Mouse (Mus musculus) ES-E14 (cell line): ENCODE data around the gene Mylk4. TPM values are rescaled to one million over a fixed set of nuclear protein-coding genes. Genes with fewer than 3 reads are reported as not detected.

Experiments used
- DNase-seq: peaks from one replicate; pipeline ENCODE4 v3.0.0-alpha.2; 2013; ENCODE audit warnings: low read depth, low spot score
- H3K27ac ChIP-seq: 2 replicates; pipeline ENCODE4 v1.5.1; 2012; ENCODE audit warnings: low read depth, mild to moderate bottlenecking, low read length, moderate library complexity, mixed read lengths; ENCODE audit not compliant: poor library complexity, insufficient read depth, severe bottlenecking
- H3K36me3 ChIP-seq: 2 replicates; pipeline ENCODE4 v1.6.1; 2012; ENCODE audit warnings: mild to moderate bottlenecking, low read length, moderate library complexity, mixed read lengths; ENCODE audit not compliant: control insufficient read depth, poor library complexity, insufficient read depth, severe bottlenecking
- H3K4me1 ChIP-seq, 2 experiments: fragments of 150-350 bp in 1 of 2; sonication (generic) in 1 of 2; 2 replicates each; pipeline ENCODE4 v1.6.1; 2012; ENCODE audit warnings: low read length in 2 of 2, mild to moderate bottlenecking in 1 of 2, mixed read lengths in 1 of 2; ENCODE audit not compliant: control insufficient read depth in 2 of 2, insufficient read depth in 2 of 2, poor library complexity in 1 of 2
- H3K4me3 ChIP-seq, 2 experiments: fragments of 150-350 bp in 1 of 2; sonication (generic) in 1 of 2; 2 replicates each; pipeline ENCODE4 v1.5.1; 2012; ENCODE audit warnings: low read length in 2 of 2, low read depth in 1 of 2, mild to moderate bottlenecking in 1 of 2, mixed read lengths in 1 of 2; ENCODE audit not compliant: insufficient read depth in 1 of 2, poor library complexity in 1 of 2, severe bottlenecking in 1 of 2
- H3K9ac ChIP-seq: 2 replicates; pipeline ENCODE4 v1.6.1; 2012; ENCODE audit warnings: low read depth, mild to moderate bottlenecking, low read length, mixed read lengths; ENCODE audit not compliant: poor library complexity, insufficient read depth, severe bottlenecking
- H3K9me3 ChIP-seq: fragments of 150-350 bp; sonication (generic); 2 replicates; pipeline ENCODE4 v1.6.1; 2012; ENCODE audit warnings: low read depth, mild to moderate bottlenecking, low read length; ENCODE audit not compliant: control insufficient read depth, insufficient read depth
- CHD2 ChIP-seq: IDR thresholded peaks from 2 replicates; pipeline ENCODE4 v1.6.1; 2014; ENCODE audit warnings: mild to moderate bottlenecking, low read depth, low read length, inconsistent platforms
- HCFC1 ChIP-seq: IDR thresholded peaks from 2 replicates; pipeline ENCODE4 v1.6.1; 2012; ENCODE audit warnings: low read length, inconsistent platforms, borderline replicate concordance; ENCODE audit not compliant: insufficient read depth
- MAFK ChIP-seq: IDR thresholded peaks from 2 replicates; pipeline ENCODE4 v1.6.1; 2014; ENCODE audit warnings: mild to moderate bottlenecking, low read depth, low read length, inconsistent platforms; ENCODE audit not compliant: insufficient read depth
- ZC3H11A ChIP-seq: IDR thresholded peaks from 2 replicates; pipeline ENCODE4 v1.6.1; 2012; ENCODE audit warnings: low read depth, mild to moderate bottlenecking, inconsistent platforms, low read length, borderline replicate concordance
- ZNF384 ChIP-seq: IDR thresholded peaks from 2 replicates; pipeline ENCODE4 v1.6.1; 2012; ENCODE audit warnings: low read depth, low read length, inconsistent platforms
- in situ Hi-C, 2 experiments: fragments of 600-800 bp; cut with MboI; formaldehyde crosslinking; loops; one replicate each; pipeline ENCODE4 v1.15.1; 2025; ENCODE audit warnings: low sequenced_read_pairs in 2 of 2, inconsistent platforms in 1 of 2; ENCODE audit not compliant: unreplicated experiment in 2 of 2
- total RNA-seq: library from RNA; depleted of rRNA; stranded (reverse); fragments of 300-350 nt; gene quantifications from 2 replicates; pipeline ENCODE4 v1.2.3, GENCODE M21; 2012

Gene Mylk4
- total RNA-seq, 1 experiment: not detected

DNA sequence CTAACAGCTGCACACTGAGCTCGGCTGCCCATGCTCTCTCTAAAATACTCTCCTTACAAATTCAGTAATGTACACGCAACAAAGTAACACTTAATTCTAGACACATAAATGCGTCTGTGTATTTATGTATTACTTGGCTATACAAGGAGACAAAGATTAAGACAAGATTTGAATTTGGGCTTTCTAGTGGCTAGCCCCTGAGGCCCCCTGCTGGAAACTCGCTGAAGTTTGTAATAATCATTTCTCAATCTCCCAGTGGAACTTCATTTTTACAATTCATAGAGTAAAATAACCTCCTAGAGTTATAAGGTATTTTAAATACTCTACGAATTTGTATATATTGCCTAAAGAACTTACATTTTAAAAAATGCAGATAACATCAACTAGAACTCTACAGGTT is 699 bp downstream of the Mylk4 start:
- in situ Hi-C loops: no loop called here
- H3K9ac ChIP-seq: no peak overlapping the region
- no peak overlapping the region for H3K27ac ChIP-seq
- TF ChIP-seq HCFC1: no peak
- TF ChIP-seq ZC3H11A: no peak
- no peak for TF ChIP-seq CHD2
- TF ChIP-seq ZNF384: no peak
- DNase-seq: no peak
- H3K36me3 ChIP-seq: no peaks in the 10 kb centered on the region
- H3K4me3 ChIP-seq: no peak overlapping the region
- H3K4me1 ChIP-seq: no peaks in the 10 kb centered on the region
- no peaks in the 10 kb centered on the region for H3K9me3 ChIP-seq

DNA sequence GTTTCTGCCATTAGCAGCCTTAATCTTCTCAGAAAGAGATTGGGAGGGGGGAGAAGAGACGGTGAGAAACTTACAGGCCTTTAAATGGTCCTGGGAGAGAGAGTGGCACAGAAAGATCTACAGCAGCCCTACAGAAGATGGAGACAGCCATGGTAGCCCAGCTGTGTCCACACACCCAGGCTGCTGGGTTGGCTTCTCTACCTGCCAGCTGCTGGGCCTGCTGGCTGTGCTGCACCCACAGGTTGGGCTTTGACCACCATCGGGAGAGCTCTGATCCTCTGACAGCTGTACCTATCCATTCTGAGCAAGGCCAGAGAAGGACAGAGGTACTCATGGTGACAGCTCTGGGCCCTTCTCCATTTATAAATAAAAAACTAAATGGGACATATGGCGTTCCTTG is 4.9 kb downstream of the Mylk4 start:
- Histone ChIP-seq H3K9me3 (no peaks in the 10 kb centered on the region), H3K4me3 (no peak overlapping the region), H3K27ac (no peak overlapping the region), H3K9ac (no peak overlapping the region), H3K4me1 (no peaks in the 10 kb centered on the region), H3K36me3 (no peaks in the 10 kb centered on the region)
- TF ChIP-seq ZNF384 (no peak), MAFK (no peak), ZC3H11A (no peak), CHD2 (no peak), HCFC1 (no peak)
- DNase-seq: no peak
- in situ Hi-C loops: no loop called here

DNA sequence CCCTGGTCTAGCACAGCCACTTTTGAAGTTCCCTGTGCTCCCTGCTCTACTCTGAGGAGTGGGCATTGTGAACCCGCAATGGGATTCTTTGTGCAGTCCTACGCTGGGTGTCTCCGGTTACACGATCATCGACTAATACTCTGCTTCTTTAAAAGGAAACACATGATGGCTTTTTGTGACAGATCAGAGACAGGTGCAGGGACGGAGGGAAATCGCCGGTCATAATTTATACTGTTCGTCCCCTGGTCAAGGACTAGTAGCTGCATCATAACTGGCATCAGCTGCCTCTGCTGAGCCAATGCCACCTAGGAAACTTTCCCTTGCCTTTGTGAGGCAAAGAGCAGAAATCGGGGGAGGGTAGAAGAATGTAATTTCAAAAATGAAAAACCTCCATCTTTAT is 7.4 kb downstream of the Mylk4 start:
- DNase-seq: no peak
- no peak overlapping the region for H3K9ac ChIP-seq
- in situ Hi-C loops: no loop called here
- H3K9me3 ChIP-seq: no peaks in the 10 kb centered on the region
- TF ChIP-seq ZC3H11A: no peak
- no peak for TF ChIP-seq ZNF384
- no peak for TF ChIP-seq CHD2
- H3K4me3 ChIP-seq: no peak overlapping the region
- H3K36me3 ChIP-seq: no peaks in the 10 kb centered on the region
- H3K4me1 ChIP-seq: no peaks in the 10 kb centered on the region
- no peak overlapping the region for H3K27ac ChIP-seq

DNA sequence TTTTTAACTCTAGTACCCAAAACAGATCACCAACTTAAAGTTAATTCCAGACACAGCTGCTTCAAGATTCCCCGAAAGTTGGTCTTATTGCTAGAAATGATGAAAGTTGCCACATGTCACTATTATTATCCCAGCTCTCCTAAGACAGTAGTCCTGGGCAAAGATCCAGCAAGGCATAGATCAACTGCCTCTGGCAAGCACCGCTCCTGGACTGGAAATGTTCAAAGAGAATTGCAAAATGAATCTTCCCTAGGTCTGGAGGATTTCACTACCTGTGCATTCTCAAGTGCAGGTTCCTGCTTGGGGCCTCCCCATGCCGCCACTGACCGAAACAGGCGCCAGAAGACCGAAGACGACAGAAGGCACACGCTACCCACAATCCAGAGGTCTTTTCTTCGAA is 7.9 kb downstream of the Mylk4 start:
- H3K36me3 ChIP-seq: no peaks in the 10 kb centered on the region
- H3K4me3 ChIP-seq: no peak overlapping the region
- no peak overlapping the region for H3K27ac ChIP-seq
- no peaks in the 10 kb centered on the region for H3K9me3 ChIP-seq
- H3K9ac ChIP-seq: no peak overlapping the region
- in situ Hi-C loops: no loop called here
- no peaks in the 10 kb centered on the region for H3K4me1 ChIP-seq
- DNase-seq: no peak
- no peak for TF ChIP-seq ZNF384
- no peak for TF ChIP-seq HCFC1
- TF ChIP-seq CHD2: no peak
- no peak for TF ChIP-seq ZC3H11A
- TF ChIP-seq MAFK: no peak

- TF ChIP-seq ZC3H11A (no peak), HCFC1 (no peak), CHD2 (no peak), ZNF384 (no peak), MAFK (no peak)
- no peaks in the 10 kb centered on the region for H3K36me3 ChIP-seq
- H3K4me3 ChIP-seq: no peak overlapping the region
- H3K4me1 ChIP-seq: no peaks in the 10 kb centered on the region
- H3K27ac ChIP-seq: no peak overlapping the region
- no peaks in the 10 kb centered on the region for H3K9me3 ChIP-seq
- H3K9ac ChIP-seq: no peak overlapping the region
- DNase-seq: peak; percentile 8
- in situ Hi-C loops: no loop called here
These were observed 13.8 kb downstream of the Mylk4 start for GRCm38 (mm10) chr13:32769960-32770359.
